Mouse (Mus musculus) G1E (cell line): ENCODE measurements around the gene Ptpn14.

Experiments
- CTCF ChIP-seq: IDR thresholded peaks from 2 replicates; pipeline ENCODE4 v1.5.1; 2012; ENCODE audit warnings: low read depth, low read length, inconsistent platforms, mixed read lengths
- GATA1 ChIP-seq: IDR thresholded peaks from 2 replicates; pipeline ENCODE4 v1.6.1; 2012; ENCODE audit warnings: borderline replicate concordance, low read length, inconsistent platforms, mixed read lengths
- POLR2AphosphoS5 ChIP-seq: IDR thresholded peaks from 2 replicates; pipeline ENCODE4 v1.6.1; 2012; ENCODE audit warnings: low read depth, low read length, inconsistent platforms; ENCODE audit not compliant: insufficient replicate concordance
- TAL1 ChIP-seq: conservative IDR thresholded peaks from 2 replicates; pipeline ENCODE4 v1.6.1; 2012; ENCODE audit warnings: low read depth, low read length, inconsistent platforms, mixed read lengths

DNA sequence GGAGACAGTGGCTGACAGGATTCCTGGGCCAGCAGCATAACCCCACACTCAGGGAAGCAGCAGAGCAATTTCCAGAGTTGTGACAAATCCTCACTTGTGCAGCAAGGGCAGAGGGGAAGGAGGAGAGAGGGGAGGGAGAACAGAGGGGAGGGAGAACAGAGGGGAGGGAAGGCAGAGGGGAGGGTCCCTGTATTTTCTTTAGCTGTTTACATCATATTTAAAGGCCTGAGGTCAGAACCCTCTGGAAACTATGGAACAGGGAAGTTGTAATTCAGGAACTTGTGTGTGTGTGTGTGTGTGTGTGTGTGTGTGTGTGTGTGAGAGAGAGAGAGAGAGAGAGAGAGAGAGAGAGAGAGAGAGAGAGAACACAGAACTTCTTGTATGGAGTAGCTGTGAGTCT, 21.1 kb upstream of the Ptpn14 start:
- TF ChIP-seq CTCF (no peak), TAL1 (no peak), GATA1 (no peak), POLR2AphosphoS5 (no peak)
